Mouse (Mus musculus) MEL (cell line): ENCODE measurements at regions not wholly inside any gene's neighbourhood (a gene's known extent, or its start where the extent isn't known, plus 50 kb on each side); places are given as distances from the start of the nearest gene placed in this dataset.

Experiments used
- DNase-seq: peaks from one replicate; pipeline ENCODE4 v3.0.0; 2011; ENCODE audit warnings: low read depth, low spot score
- H3K27ac ChIP-seq: 2 replicates; pipeline ENCODE4 v1.5.1; 2012; ENCODE audit warnings: low read depth, mild to moderate bottlenecking, control low read depth, low read length, moderate library complexity; ENCODE audit not compliant: control insufficient read depth
- H3K27me3 ChIP-seq, 2 experiments: fragments of 150-350 bp in 1 of 2; sonication (generic) in 1 of 2; 2 replicates each; pipeline ENCODE4 v1.6.1; 2012; ENCODE audit warnings: low read length in 2 of 2, mild to moderate bottlenecking in 2 of 2, improper control_type of control experiment in 1 of 2, moderate library complexity in 1 of 2; ENCODE audit not compliant: insufficient read depth in 2 of 2, control insufficient read depth in 1 of 2
- H3K36me3 ChIP-seq, 2 experiments: 2 replicates each; pipeline ENCODE4 v1.6.1; 2012 to 2014; ENCODE audit warnings: low read length in 2 of 2, improper control_type of control experiment in 1 of 2, inconsistent platforms in 1 of 2, mild to moderate bottlenecking in 1 of 2; ENCODE audit not compliant: insufficient read depth in 2 of 2, control insufficient read depth in 1 of 2
- H3K4me1 ChIP-seq, 2 experiments: fragments of 150-350 bp in 1 of 2; sonication (generic) in 1 of 2; 2 replicates each; pipeline ENCODE4 v1.6.1; 2012; ENCODE audit warnings: low read length in 2 of 2, improper control_type of control experiment in 1 of 2, mild to moderate bottlenecking in 1 of 2; ENCODE audit not compliant: insufficient read depth in 2 of 2, control insufficient read depth in 1 of 2
- H3K4me3 ChIP-seq, 2 experiments: fragments of 150-350 bp in 1 of 2; sonication (generic) in 1 of 2; 2 replicates each; pipeline ENCODE4 v1.5.1; 2012; ENCODE audit warnings: low read depth in 2 of 2, low read length in 2 of 2, mild to moderate bottlenecking in 2 of 2, moderate library complexity in 2 of 2, control low read depth in 1 of 2, improper control_type of control experiment in 1 of 2; ENCODE audit not compliant: control insufficient read depth in 1 of 2, insufficient read depth in 1 of 2
- H3K79me2 ChIP-seq: 2 replicates; pipeline ENCODE4 v1.6.1; 2012; ENCODE audit warnings: mild to moderate bottlenecking, low read length, moderate library complexity; ENCODE audit not compliant: control insufficient read depth, poor library complexity, insufficient read depth
- H3K9ac ChIP-seq: 2 replicates; pipeline ENCODE4 v1.6.1; 2012; ENCODE audit warnings: low read depth, mild to moderate bottlenecking, control low read depth, low read length, moderate library complexity; ENCODE audit not compliant: control insufficient read depth, poor library complexity, severe bottlenecking
- H3K9me3 ChIP-seq: fragments of 150-350 bp; sonication (generic); replicated peaks from 2 replicates; pipeline ENCODE4 v1.6.1; 2012; ENCODE audit warnings: mild to moderate bottlenecking, low read length, improper control_type of control experiment, moderate library complexity; ENCODE audit not compliant: insufficient read depth
- BHLHE40 ChIP-seq: IDR thresholded peaks from 2 replicates; pipeline ENCODE4 v1.6.1; 2012; ENCODE audit warnings: low read depth, mild to moderate bottlenecking, inconsistent platforms, low read length, improper control_type of control experiment, borderline replicate concordance
- E2F4 ChIP-seq: IDR thresholded peaks from 2 replicates; pipeline ENCODE4 v1.6.1; 2011; ENCODE audit warnings: low read depth, low read length, improper control_type of control experiment, borderline replicate concordance
- ELF1 ChIP-seq: IDR thresholded peaks from 2 replicates; pipeline ENCODE4 v1.6.1; 2014; ENCODE audit warnings: low read depth, mild to moderate bottlenecking, inconsistent platforms, low read length, improper control_type of control experiment, moderate library complexity
- JUND ChIP-seq: IDR thresholded peaks from 2 replicates; pipeline ENCODE4 v1.6.1; 2011; ENCODE audit warnings: low read depth, mild to moderate bottlenecking, improper control_type of control experiment, low read length
- MAZ ChIP-seq: IDR thresholded peaks from 2 replicates; pipeline ENCODE4 v1.6.1; 2012; ENCODE audit warnings: low read depth, mild to moderate bottlenecking, inconsistent platforms, low read length, improper control_type of control experiment
- MYB ChIP-seq: IDR thresholded peaks from 2 replicates; pipeline ENCODE4 v1.6.1; 2011; ENCODE audit warnings: mild to moderate bottlenecking, low read depth, low read length, improper control_type of control experiment
- MYC ChIP-seq: IDR thresholded peaks from 2 replicates; pipeline ENCODE4 v1.6.1; 2011; ENCODE audit warnings: low read depth, mild to moderate bottlenecking, low read length, improper control_type of control experiment, moderate library complexity
- NRF1 ChIP-seq: IDR thresholded peaks from 2 replicates; pipeline ENCODE4 v1.6.1; 2014; ENCODE audit warnings: low read depth, mild to moderate bottlenecking, inconsistent platforms, low read length, improper control_type of control experiment, moderate library complexity; ENCODE audit not compliant: poor library complexity, insufficient read depth, severe bottlenecking
- POLR2A ChIP-seq, 2 experiments: IDR thresholded peaks; 2 replicates each; pipeline ENCODE4 v1.6.1; 2011 to 2012; ENCODE audit warnings: low read length in 2 of 2, mild to moderate bottlenecking in 2 of 2, control low read depth in 1 of 2, improper control_type of control experiment in 1 of 2, low read depth in 1 of 2, moderate library complexity in 1 of 2; ENCODE audit not compliant: control insufficient read depth in 1 of 2, insufficient read depth in 1 of 2, poor library complexity in 1 of 2
- RAD21 ChIP-seq: IDR thresholded peaks from 2 replicates; pipeline ENCODE4 v1.6.1; 2011; ENCODE audit warnings: mild to moderate bottlenecking, low read depth, low read length, improper control_type of control experiment
- RCOR1 ChIP-seq: IDR thresholded peaks from 2 replicates; pipeline ENCODE4 v1.6.1; 2012; ENCODE audit warnings: low read depth, mild to moderate bottlenecking, inconsistent platforms, low read length, improper control_type of control experiment
- TBP ChIP-seq: IDR thresholded peaks from 2 replicates; pipeline ENCODE4 v1.8.0; 2011; ENCODE audit warnings: low read depth, low read length, improper control_type of control experiment
- UBTF ChIP-seq: IDR thresholded peaks from 2 replicates; pipeline ENCODE4 v1.6.1; 2012; ENCODE audit warnings: low read depth, mild to moderate bottlenecking, inconsistent platforms, low read length, improper control_type of control experiment, moderate library complexity, borderline replicate concordance; ENCODE audit not compliant: insufficient read depth
- ZMIZ1 ChIP-seq: IDR thresholded peaks from 2 replicates; pipeline ENCODE4 v1.6.1; 2012; ENCODE audit warnings: low read depth, mild to moderate bottlenecking, inconsistent platforms, low read length, improper control_type of control experiment, moderate library complexity
- ZNF384 ChIP-seq: IDR thresholded peaks from 2 replicates; pipeline ENCODE4 v1.6.1; 2012; ENCODE audit warnings: low read depth, mild to moderate bottlenecking, inconsistent platforms, low read length, improper control_type of control experiment

DNA sequence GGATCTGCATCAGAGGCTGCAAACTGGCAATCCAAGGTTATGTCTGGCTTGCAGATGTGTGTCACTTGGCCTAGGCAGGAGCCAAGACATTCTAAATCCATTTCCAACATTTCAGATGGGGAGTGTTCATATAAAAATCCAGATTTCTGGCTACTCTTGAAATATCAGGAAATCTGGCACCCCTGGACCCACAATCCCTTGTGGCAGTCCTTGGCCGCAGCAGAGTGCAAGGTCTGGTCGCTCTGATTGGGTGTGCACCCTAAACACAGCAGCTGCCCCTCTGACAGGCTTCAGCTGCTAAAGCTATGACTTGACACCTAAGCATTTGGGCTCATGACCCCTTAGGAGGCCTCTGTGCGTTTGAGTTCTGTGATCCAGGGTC, 83.7 kb downstream of the E030025P04Rik start:
- H3K79me2 ChIP-seq = no peaks in the 10 kb centered on the region
- no peak overlapping the region for H3K27ac ChIP-seq
- no peak for TF ChIP-seq MAZ
- TF ChIP-seq ZNF384 = no peak
- TF ChIP-seq ZMIZ1 = no peak
- no peak for TF ChIP-seq UBTF
- TF ChIP-seq MYC = no peak
- H3K9ac ChIP-seq = no peak overlapping the region
- H3K9me3 ChIP-seq = no peaks in the 10 kb centered on the region
- H3K4me1 ChIP-seq = no peaks in the 10 kb centered on the region
- no peak for DNase-seq
- H3K36me3 ChIP-seq = no peaks in the 10 kb centered on the region
- no peak overlapping the region for H3K4me3 ChIP-seq
- H3K27me3 ChIP-seq = no peaks in the 10 kb centered on the region

DNA sequence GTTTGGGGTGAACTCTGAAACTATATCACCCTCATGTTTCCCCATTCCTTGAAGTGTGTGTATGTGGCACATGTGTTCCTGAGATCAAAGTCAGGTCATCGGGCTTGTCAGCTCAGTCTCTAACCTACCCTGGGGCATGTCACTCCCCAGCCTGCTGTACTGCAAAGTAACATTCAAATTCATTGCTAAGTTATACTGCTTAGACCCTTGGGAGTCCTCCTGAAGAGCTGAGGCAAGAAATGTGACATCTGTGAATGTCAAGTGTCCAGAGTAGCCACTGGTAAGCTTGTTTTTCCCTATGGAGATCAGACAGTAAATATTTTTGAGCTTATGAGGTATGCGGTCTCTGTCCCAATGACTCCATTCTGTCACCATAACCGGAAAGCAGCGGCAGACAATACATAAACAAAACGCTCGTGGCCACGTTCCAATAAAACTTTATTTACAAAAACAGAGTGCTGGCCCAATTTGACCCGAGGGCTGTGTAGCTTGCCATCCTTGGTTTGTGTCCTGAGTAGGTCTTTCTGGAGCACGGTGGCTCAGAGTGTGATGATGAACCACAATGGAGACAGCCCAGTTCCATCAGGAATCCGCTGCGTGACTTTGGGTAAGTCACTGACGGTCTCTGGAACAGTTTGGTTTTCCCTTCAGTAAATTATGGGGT, 84.2 kb downstream of the E030025P04Rik start:
- no peak overlapping the region for H3K4me3 ChIP-seq
- no peaks in the 10 kb centered on the region for H3K4me1 ChIP-seq
- no peaks in the 10 kb centered on the region for H3K27me3 ChIP-seq
- H3K36me3 ChIP-seq = no peaks in the 10 kb centered on the region
- H3K79me2 ChIP-seq = no peaks in the 10 kb centered on the region
- TF ChIP-seq NRF1 (no peak), TBP (no peak)
- no peak for DNase-seq
- no peak overlapping the region for H3K27ac ChIP-seq
- no peaks in the 10 kb centered on the region for H3K9me3 ChIP-seq
- H3K9ac ChIP-seq = no peak overlapping the region

- Histone ChIP-seq H3K79me2 (no peaks in the 10 kb centered on the region), H3K9ac (no peak overlapping the region), H3K4me1 (no peaks in the 10 kb centered on the region), H3K4me3 (no peak overlapping the region), H3K36me3 (no peaks in the 10 kb centered on the region), H3K27me3 (no peaks in the 10 kb centered on the region), H3K27ac (no peak overlapping the region), H3K9me3 (no peaks in the 10 kb centered on the region; the same call in 1 of the 2 replicates)
- no peak for DNase-seq
- TF ChIP-seq E2F4 (no peak), MYB (no peak), POLR2A (IDR thresholded peaks at IDR 0.05; ENCODE audit: control insufficient read depth in 1 of 2, insufficient read depth in 1 of 2, low read depth in 1 of 2, low read length in 2 of 2, poor library complexity in 1 of 2) (no peak), RAD21 (no peak), RCOR1 (no peak), ELF1 (no peak), JUND (no peak), BHLHE40 (no peak)
Measured at GRCm38 (mm10) chr11:109058021-109058420, 86.1 kb downstream of the E030025P04Rik start.
